Mouse (Mus musculus) olfactory bulb, adult 2 months (tissue): ENCODE data around the gene Sucla2.

Experiments
- CTCF ChIP-seq: fragments of 200-500 bp; IDR thresholded peaks from 2 replicates; pipeline ENCODE4 v1.5.1; 2012; ENCODE audit warnings: low read depth, mild to moderate bottlenecking, low read length, moderate library complexity; ENCODE audit not compliant: insufficient read depth
- POLR2A ChIP-seq: fragments of 200-500 bp; IDR thresholded peaks from 2 replicates; pipeline ENCODE4 v1.6.1; 2012; ENCODE audit warnings: mild to moderate bottlenecking, low read depth, low read length, moderate library complexity; ENCODE audit not compliant: insufficient read depth

- TF ChIP-seq POLR2A: no peak
- no peak for TF ChIP-seq CTCF
These were observed 38.5 kb upstream of the Sucla2 start for GRCm38 (mm10) chr14:73486641-73487040.
